Mouse (Mus musculus) activated CD4-positive, CD25-positive, alpha-beta regulatory T cell, adult 4 months (primary cell): ENCODE measurements around the gene Acta2. TPM values are rescaled to one million over a fixed set of nuclear protein-coding genes. Genes with fewer than 3 reads are reported as not detected.
A peak's percentile ranks its signal among the peaks of the same experiment; 100 is the strongest.

ENCODE experiments used
- ATAC-seq: one replicate; pipeline ENCODE4 v1.8.0; 2017
- polyA plus RNA-seq, 2 experiments: library from polyadenylated mRNA; unstranded; fragments of 100-300 nt; shearing (Covaris generic); gene quantifications; one replicate each; pipeline ENCODE4 v1.2.1; 2017

Gene Acta2
- polyA plus RNA-seq, 2 experiments from 2014 or later = 0.32 TPM; not detected in 1

DNA sequence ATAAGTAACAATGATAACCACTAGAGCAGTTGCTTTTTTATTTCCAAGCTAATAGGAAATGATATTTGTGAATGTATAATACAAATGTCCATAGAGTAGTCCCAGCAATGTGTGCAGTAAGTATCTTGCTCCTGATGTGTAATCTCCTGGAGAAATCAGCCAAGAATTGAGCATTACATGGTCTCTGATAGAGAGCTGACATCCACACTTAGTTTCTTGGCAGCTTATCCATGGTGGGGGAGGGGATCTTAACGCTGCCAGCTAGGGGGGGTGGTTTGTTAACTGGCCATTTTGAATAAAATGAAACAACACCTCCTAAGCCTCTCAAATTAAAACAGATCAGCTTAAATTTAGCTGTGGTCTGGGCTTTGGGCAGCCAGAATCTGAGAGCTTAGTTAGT, 13.6 kb upstream of the Acta2 start:
- ATAC-seq = no peak

- no peak for ATAC-seq
Measured at GRCm38 (mm10) chr19:34265604-34266193, 10.3 kb upstream of the Acta2 start.

DNA sequence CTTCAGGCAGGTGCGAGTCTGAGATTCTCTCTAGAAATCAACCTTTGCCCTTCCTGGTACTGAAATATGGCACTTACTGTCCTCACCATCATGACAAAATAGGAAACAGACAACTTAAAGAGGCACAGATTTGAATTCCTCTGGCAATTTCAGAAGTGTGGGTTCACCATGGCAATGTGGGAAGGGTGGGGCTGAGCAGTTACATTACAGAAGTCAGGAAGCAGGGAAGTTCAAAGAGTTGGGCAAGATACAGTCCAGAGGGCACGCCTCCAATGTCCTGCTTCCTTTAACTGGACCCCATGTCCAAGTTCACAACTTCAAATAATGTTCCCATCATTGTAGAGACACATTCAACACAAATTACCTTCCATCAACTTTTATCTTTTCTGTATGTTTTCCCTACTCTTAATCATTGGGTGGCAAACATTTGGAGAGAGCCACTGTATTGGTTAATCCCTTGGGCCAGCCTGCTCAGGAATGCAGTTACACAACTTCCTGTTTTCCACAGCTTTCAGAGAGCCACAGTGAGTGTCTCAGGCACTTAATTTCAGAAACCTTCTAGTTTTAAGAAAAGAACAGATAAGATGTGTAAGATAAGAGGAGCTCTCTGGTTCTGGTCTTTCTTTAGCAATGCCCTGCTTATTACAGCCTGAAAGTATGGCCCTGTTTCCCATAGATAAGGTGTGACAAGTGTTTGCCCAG, 7.0 kb upstream of the Acta2 start:
- no peak for ATAC-seq

DNA sequence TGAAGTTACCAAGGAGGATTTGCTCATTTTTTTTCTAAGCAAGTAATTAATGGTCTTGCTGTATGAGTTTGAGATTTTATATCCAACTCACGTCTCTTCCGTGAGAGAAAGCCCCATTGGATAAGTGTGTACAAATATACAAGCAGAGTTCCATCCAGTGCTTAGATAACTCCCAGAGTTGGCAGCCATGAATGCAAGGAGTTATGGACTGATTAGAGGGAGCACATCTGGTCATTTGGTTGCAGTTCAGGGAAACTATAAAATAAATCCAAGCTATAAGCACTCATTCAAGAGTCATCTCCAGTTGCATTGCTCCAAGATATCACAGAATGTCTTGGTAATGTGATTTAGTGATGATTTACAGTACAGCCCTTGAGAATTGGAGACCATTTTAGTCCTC, 1.5 kb upstream of the Acta2 start:
- no peak for ATAC-seq

GRCm38 (mm10) chr19:34256149-34256548, 759 bp upstream of the Acta2 start:
- no peak for ATAC-seq

GRCm38 (mm10) chr19:34254101-34254879, 1.1 kb downstream of the Acta2 start:
- no peak for ATAC-seq

DNA sequence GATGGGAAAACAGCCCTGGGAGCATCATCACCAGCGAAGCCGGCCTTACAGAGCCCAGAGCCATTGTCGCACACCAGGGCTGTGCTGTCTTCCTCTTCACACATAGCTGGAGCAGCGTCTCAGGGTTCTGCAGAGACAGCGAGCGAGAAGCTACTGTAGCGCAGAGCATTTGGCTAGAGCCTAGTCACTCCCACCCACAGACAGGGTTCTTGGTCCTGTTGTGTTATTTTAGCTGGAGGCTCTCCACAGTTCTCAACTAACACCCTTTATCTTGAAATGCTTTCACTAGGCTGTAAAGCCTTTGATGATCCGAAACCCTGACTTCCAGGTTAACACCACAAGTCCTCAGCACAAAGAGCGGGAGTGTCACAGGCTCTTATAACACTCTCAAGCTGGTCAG, 2.9 kb downstream of the Acta2 start:
- ATAC-seq = no peak

- no peak for ATAC-seq
Measured at GRCm38 (mm10) chr19:34251900-34252299, 3.5 kb downstream of the Acta2 start.

GRCm38 (mm10) chr19:34250621-34251020, 4.8 kb downstream of the Acta2 start:
- ATAC-seq = no peak

DNA sequence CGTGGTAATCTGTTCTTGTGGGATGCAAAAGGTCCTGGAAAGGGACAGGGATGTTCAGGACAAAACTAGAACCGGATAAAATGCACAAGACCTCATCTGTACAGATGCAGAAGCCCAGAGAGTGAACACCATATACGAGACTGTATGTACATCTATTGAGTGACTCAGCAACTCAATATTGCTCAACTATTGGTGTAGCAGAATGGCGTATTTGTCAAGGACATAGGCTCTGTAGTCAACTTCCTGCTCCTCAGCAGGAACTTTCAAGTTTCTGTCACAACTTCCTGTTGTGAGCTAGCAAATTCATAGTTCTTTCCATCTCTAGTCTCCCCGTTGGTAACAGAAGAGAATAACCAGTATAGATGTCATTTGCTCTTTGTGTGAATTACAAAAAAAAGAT, 6.8 kb downstream of the Acta2 start:
- ATAC-seq = peak; percentile 72

DNA sequence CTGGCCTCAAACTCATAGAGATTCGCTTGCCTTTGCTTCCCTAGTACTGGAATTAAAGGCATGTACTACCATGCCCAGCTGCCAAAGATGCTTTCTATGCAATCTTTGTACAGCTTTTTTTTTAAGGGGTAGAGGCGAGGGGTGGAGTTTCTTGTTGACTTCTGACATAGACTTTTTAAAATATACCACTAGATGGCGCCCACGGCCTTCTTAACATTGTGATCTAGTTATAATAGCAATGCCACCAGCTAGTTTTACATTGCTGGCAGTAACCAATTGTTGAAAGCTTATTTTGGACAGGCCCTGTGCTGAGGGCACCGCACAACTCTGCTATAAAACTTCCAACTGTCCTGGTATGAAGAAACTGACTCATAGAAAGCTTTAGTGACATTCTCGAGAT, 11.3 kb downstream of the Acta2 start:
- peak; percentile 70 for ATAC-seq

- no peak for ATAC-seq
Measured at GRCm38 (mm10) chr19:34242925-34243324, 12.5 kb downstream of the Acta2 start.

DNA sequence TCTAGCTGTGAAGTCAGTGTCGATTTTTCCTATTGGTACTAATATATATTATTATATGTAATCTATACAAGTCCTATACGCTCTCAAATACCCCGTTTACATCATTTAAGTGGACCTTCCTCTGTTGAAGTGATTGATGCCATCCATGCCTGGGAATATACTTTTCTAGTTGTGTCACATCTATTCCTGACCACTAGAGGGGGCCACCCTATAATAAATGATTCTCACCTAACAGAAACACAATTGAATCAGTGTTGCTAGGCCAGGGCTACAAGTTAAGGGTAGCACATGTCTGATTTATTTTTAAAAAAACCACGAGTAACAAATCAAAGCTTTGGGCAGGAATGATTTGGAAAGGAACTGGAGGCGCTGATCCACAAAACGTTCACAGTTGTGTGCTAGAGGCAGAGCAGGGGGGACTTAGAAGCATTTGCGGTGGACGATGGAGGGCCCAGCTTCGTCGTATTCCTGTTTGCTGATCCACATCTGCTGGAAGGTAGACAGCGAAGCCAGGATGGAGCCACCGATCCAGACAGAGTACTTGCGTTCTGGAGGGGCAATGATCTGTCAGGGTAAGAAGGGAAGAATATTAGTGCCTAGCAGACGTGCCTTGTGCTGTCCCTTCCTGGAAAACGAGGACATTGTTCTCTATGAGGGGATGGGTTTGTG, 14.0 kb downstream of the Acta2 start:
- peak; percentile 48 for ATAC-seq

GRCm38 (mm10) chr19:34240273-34241039, 14.9 kb downstream of the Acta2 start:
- ATAC-seq = no peak

DNA sequence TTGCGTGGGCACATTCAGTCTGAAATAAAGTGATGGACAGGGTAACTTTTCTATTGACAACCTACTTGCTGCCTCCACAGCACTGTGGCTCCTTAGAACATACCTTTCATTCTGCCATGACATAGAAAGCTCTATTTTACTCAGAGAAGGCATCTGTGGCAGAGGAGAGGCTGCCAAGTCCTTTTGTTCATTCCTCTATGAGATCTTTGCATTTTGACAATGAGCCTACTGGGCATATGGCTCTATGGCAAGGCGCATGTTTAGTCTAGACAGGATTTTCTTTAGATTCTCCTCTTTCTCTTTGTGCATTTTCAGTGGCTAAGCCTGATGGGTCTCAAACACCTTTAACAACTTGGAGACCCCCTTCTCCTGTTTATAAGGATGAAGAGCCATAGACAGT, 17.6 kb downstream of the Acta2 start:
- ATAC-seq = no peak

- ATAC-seq = no peak
Measured at GRCm38 (mm10) chr19:34236049-34236448, 19.3 kb downstream of the Acta2 start.

- no peak for ATAC-seq
Measured at GRCm38 (mm10) chr19:34233944-34234343, 21.4 kb downstream of the Acta2 start.

DNA sequence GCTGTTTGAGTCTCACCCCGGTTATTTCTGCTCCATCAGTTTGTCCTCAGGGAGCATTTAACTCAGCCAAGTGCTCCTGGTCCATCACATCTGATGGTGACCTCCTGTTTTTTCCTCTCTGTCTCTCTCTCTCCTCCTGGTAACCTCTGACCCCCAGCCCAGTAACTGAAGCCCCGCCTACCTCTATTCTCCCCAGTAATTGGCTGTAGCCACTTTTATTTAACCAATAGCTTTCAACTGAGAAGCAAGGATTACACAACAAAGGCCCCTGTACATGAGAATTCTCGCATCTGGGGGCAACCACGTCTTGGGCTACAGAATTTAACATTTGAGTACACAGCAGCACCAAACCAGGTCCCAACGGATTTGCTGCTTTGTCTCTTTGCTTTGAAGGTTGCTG, 23.1 kb downstream of the Acta2 start:
- ATAC-seq = no peak

DNA sequence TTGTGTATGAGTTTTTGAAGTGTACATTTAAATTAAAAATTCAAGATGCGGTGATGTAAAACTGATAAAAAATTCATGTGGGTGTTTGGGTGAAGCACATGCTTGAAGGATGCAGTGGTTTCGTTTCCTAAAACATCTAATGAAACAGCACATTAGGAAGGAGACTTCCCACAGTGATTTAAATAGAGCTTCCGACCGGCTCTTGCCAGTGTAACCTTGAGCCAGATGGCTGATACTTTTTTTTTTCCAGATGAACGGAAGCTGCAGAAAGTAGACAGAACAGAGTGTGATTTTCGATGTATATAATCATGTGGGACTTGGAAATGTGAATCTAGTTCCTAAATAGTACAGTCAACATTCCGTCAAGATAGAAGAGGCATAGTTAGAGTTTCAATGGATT, 23.8 kb downstream of the Acta2 start:
- ATAC-seq = no peak

DNA sequence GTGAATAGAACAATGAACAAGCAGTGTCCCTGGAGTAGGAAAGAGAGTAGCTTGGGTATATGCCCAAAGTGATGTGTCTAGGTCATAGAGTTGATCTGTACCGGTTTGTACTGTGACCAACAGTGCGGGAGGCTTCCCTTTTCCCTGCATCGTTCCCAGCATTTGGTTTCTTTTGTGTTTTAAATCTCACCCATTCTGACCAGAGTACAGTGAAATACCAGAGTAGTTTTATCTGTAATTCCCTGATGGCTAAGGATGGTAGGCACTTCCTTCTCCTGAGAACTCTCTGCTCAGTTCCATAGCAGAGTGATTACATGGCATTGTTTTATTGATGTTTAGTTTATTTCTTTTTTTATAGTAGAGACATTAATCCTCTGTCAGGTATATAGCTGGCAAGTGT, 32.6 kb downstream of the Acta2 start:
- no peak for ATAC-seq

GRCm38 (mm10) chr19:34220732-34221380, 34.5 kb downstream of the Acta2 start:
- ATAC-seq = no peak
